Mouse (Mus musculus) ES-E14 (cell line): ENCODE results near the gene Snx32. TPM values are rescaled to one million over a fixed set of nuclear protein-coding genes. Genes with fewer than 3 reads are reported as not detected.

Experiments used
- DNase-seq: peaks from one replicate; pipeline ENCODE4 v3.0.0-alpha.2; 2013; ENCODE audit warnings: low read depth, low spot score
- H3K27ac ChIP-seq: 2 replicates; pipeline ENCODE4 v1.5.1; 2012; ENCODE audit warnings: low read depth, mild to moderate bottlenecking, low read length, moderate library complexity, mixed read lengths; ENCODE audit not compliant: poor library complexity, insufficient read depth, severe bottlenecking
- H3K36me3 ChIP-seq: 2 replicates; pipeline ENCODE4 v1.6.1; 2012; ENCODE audit warnings: mild to moderate bottlenecking, low read length, moderate library complexity, mixed read lengths; ENCODE audit not compliant: control insufficient read depth, poor library complexity, insufficient read depth, severe bottlenecking
- H3K4me1 ChIP-seq, 2 experiments: fragments of 150-350 bp in 1 of 2; sonication (generic) in 1 of 2; 2 replicates each; pipeline ENCODE4 v1.6.1; 2012; ENCODE audit warnings: low read length in 2 of 2, mild to moderate bottlenecking in 1 of 2, mixed read lengths in 1 of 2; ENCODE audit not compliant: control insufficient read depth in 2 of 2, insufficient read depth in 2 of 2, poor library complexity in 1 of 2
- H3K4me3 ChIP-seq, 2 experiments: fragments of 150-350 bp in 1 of 2; sonication (generic) in 1 of 2; 2 replicates each; pipeline ENCODE4 v1.5.1; 2012; ENCODE audit warnings: low read length in 2 of 2, low read depth in 1 of 2, mild to moderate bottlenecking in 1 of 2, mixed read lengths in 1 of 2; ENCODE audit not compliant: insufficient read depth in 1 of 2, poor library complexity in 1 of 2, severe bottlenecking in 1 of 2
- H3K9ac ChIP-seq: 2 replicates; pipeline ENCODE4 v1.6.1; 2012; ENCODE audit warnings: low read depth, mild to moderate bottlenecking, low read length, mixed read lengths; ENCODE audit not compliant: poor library complexity, insufficient read depth, severe bottlenecking
- H3K9me3 ChIP-seq: fragments of 150-350 bp; sonication (generic); 2 replicates; pipeline ENCODE4 v1.6.1; 2012; ENCODE audit warnings: low read depth, mild to moderate bottlenecking, low read length; ENCODE audit not compliant: control insufficient read depth, insufficient read depth
- CHD2 ChIP-seq: IDR thresholded peaks from 2 replicates; pipeline ENCODE4 v1.6.1; 2014; ENCODE audit warnings: mild to moderate bottlenecking, low read depth, low read length, inconsistent platforms
- HCFC1 ChIP-seq: IDR thresholded peaks from 2 replicates; pipeline ENCODE4 v1.6.1; 2012; ENCODE audit warnings: low read length, inconsistent platforms, borderline replicate concordance; ENCODE audit not compliant: insufficient read depth
- MAFK ChIP-seq: IDR thresholded peaks from 2 replicates; pipeline ENCODE4 v1.6.1; 2014; ENCODE audit warnings: mild to moderate bottlenecking, low read depth, low read length, inconsistent platforms; ENCODE audit not compliant: insufficient read depth
- ZC3H11A ChIP-seq: IDR thresholded peaks from 2 replicates; pipeline ENCODE4 v1.6.1; 2012; ENCODE audit warnings: low read depth, mild to moderate bottlenecking, inconsistent platforms, low read length, borderline replicate concordance
- ZNF384 ChIP-seq: IDR thresholded peaks from 2 replicates; pipeline ENCODE4 v1.6.1; 2012; ENCODE audit warnings: low read depth, low read length, inconsistent platforms
- in situ Hi-C, 2 experiments: fragments of 600-800 bp; cut with MboI; formaldehyde crosslinking; loops; one replicate each; pipeline ENCODE4 v1.15.1; 2025; ENCODE audit warnings: low sequenced_read_pairs in 2 of 2, inconsistent platforms in 1 of 2; ENCODE audit not compliant: unreplicated experiment in 2 of 2
- total RNA-seq: library from RNA; depleted of rRNA; stranded (reverse); fragments of 300-350 nt; gene quantifications from 2 replicates; pipeline ENCODE4 v1.2.3, GENCODE M21; 2012

Gene Snx32
- total RNA-seq, 1 experiment, result 3.3 TPM

DNA sequence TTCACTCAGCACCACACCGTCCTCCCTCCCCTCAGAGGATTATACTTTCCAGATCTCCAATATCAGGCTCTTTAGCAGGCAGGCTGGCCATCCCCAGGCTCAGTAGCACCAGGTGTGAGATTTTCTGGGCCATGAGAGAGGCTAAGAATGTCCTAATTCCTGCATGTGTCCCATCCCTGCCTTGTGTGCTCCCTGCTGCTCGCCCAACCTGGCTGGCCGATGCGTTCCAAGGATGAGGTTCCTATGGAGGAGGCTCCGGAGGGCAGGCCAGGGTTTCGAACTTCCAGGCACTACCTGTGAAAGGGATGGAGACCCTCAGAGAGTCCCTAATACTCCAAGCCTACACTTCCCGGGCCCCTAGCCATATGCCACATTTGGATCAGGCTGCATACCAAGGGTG is 24.5 kb downstream of the Snx32 start:
- no peak for TF ChIP-seq CHD2
- TF ChIP-seq ZC3H11A, result no peak
- no peak for TF ChIP-seq HCFC1
- TF ChIP-seq ZNF384, result no peak
- TF ChIP-seq MAFK, result no peak
- peaks cover 32% of the 10 kb centered on the region for H3K36me3 ChIP-seq
- H3K4me1 ChIP-seq, result peaks cover 2 to 5% of the 10 kb centered on the region in 2 experiments; a peak in 1 of 4 replicates
- no peak overlapping the region for H3K27ac ChIP-seq
- in situ Hi-C loops, result no loop called here
- no peak overlapping the region for H3K4me3 ChIP-seq
- no peak for DNase-seq
- H3K9ac ChIP-seq, result no peak overlapping the region
- no peaks in the 10 kb centered on the region for H3K9me3 ChIP-seq

GRCm38 (mm10) chr19:5485371-5485770 is 25.0 kb downstream of the Snx32 start:
- Histone ChIP-seq H3K9ac (no peak overlapping the region), H3K27ac (no peak overlapping the region), H3K4me1 (peaks cover 2 to 5% of the 10 kb centered on the region in 2 experiments; a peak in 1 of 4 replicates), H3K9me3 (no peaks in the 10 kb centered on the region), H3K4me3 (no peak overlapping the region), H3K36me3 (peaks cover 32% of the 10 kb centered on the region)
- in situ Hi-C loops, result no loop called here
- DNase-seq, result no peak
- TF ChIP-seq MAFK (no peak), CHD2 (no peak), ZC3H11A (no peak), ZNF384 (no peak), HCFC1 (no peak)

DNA sequence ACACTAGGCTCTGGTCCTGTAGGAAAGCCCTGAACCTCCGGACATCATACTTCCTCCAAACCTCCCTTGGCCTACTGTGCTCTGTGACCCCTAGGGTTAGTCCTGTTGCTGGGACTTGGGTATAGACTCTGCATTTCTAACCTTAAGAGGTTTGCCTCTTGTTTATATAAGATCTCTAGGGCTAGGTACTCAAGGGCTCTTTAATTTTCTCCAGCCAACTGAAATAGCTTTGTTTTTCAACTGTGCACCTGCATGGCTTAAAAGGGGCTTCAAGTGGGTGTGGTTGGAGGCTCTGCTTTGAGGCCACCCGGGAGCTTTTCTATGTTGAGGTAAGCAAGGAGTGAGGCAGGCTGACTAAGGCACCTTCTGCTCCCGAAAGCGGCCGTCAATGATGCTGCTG is 25.8 kb downstream of the Snx32 start:
- H3K9me3 ChIP-seq, result no peaks in the 10 kb centered on the region
- H3K9ac ChIP-seq, result no peak overlapping the region
- H3K4me1 ChIP-seq, result peaks cover 2 to 5% of the 10 kb centered on the region in 2 experiments; a peak in 1 of 4 replicates
- DNase-seq, result no peak
- in situ Hi-C loops, result no loop called here
- no peak overlapping the region for H3K4me3 ChIP-seq
- H3K36me3 ChIP-seq, result peaks cover 32% of the 10 kb centered on the region
- TF ChIP-seq MAFK (no peak), ZNF384 (no peak), CHD2 (no peak), HCFC1 (no peak), ZC3H11A (no peak)
- no peak overlapping the region for H3K27ac ChIP-seq

DNA sequence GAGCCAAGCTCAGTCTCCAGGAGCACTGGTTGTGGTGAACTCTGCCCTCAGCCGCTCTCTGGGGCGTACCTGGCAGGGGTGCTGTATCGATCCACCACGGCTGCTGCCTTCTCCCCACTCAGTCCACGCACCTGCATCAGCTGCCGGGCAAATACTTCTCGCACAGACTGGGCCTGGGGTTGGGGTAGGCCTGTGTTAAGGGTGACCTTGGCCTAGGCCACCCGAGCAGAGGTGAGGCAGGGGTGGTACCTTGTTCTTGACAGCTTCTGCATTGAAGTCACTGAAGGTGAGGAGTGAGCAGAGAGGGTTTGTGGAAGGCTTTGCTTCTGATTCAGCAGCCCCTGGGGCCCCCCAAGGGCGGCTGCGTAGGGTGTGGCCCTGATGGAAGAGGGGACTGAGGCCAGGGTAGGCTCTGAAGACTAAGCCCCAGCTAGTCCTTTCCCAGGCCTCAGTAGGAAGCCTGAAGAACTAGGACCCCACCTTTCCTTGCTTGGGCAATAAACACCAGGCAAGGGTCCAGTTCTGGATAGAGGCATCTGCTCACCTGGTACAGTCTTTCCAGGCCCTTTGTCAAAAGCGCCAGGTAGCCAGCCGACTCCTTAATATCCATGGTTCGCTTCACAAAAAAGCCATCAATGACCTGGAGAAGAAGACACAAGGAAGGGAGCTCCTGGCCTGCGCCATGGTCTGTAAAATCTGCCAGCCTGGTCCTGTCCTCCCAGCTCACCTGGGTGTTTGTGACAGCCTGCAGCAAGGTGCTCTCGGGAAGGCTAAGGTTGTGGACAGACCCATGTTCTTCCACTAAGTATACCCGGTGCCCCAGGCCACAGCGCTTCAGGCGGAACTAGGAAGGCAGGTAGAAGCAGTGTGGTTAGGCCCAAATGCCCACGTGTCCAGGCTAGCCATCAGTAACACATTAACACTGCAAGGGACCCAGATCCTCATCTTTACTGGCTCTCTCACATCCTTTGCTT is 26.7 kb downstream of the Snx32 start:
- peaks cover 2 to 4% of the 10 kb centered on the region in 2 experiments; a peak in 1 of 4 replicates for H3K4me1 ChIP-seq
- in situ Hi-C loops, result no loop called here
- no peak overlapping the region for H3K9ac ChIP-seq
- TF ChIP-seq ZC3H11A (no peak), HCFC1 (no peak), ZNF384 (no peak), CHD2 (no peak), MAFK (no peak)
- DNase-seq, result no peak
- no peak overlapping the region for H3K27ac ChIP-seq
- H3K36me3 ChIP-seq, result peaks cover 32% of the 10 kb centered on the region
- H3K4me3 ChIP-seq, result no peak overlapping the region
- H3K9me3 ChIP-seq, result no peaks in the 10 kb centered on the region
